Mouse (Mus musculus) forelimb bud, embryonic 11.5 days (tissue): Measurements from ENCODE around the gene Cdh3.

Experiments
- DNase-seq: peaks from one replicate; pipeline ENCODE4 v3.0.0-alpha.2; 2012; ENCODE audit warnings: low read depth, low spot score

The Cdh3 gene

GRCm38 (mm10) chr8:106606601-106607145, 96.0 kb downstream of the Cdh3 start:
- no peak for DNase-seq
